In the genomic region with DNA sequence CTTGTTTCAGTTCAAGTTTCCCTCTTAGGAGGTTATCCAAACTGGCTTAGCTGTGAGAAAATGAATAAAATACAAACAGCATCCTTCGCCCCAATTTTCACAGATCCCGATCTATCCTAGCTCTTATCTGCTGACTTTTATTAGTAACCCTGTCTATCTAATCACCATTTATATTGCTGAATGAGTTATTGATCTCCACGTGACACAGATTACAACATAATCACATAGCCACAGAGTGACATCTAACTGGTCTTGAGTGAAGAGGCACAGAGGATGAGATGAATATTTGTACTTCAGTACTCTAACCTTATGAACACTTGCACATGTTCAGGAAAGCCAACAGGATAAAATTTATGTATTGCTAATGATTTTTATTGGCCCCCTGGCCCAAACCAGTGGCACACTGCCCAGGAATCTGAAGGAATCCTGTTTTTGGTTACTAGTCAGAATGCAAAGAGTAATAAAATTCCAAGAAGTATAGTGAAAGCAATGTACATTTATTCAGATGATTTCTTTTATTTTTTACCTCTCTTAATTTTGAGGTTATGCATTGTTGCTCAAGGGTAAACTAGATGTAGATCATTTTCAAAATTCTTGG, we compare ENCODE assay signal across 26 mouse cellular contexts.
DNase-seq lines count a peak whose midpoint lies in the region; ATAC-seq and TF ChIP-seq lines count a peak whose summit lies in the region.
"Had no signal": no experiment of that assay in that cellular context is flagged by ENCODE, and none has a peak within 500 bp of the region (broad histone marks: within the 10 kb centered on the region; RNA-seq: fewer than 3 reads in every experiment).

No protein-coding gene starts in this region.

- no peaks in the 10 kb centered on the region for H3K36me3 ChIP-seq in liver, adult 2 months (ENCODE audit: control insufficient read depth, insufficient read depth, low read length)
- H3K36me3 ChIP-seq in liver, postnatal 0 days (replicated peaks; ENCODE audit: insufficient read depth, low read length), result no peaks in the 10 kb centered on the region
- no peaks in the 10 kb centered on the region for H3K36me3 ChIP-seq in myocyte (ENCODE audit: control insufficient read depth, insufficient read depth)
- H3K36me3 ChIP-seq: embryonic facial prominence, embryonic 13.5 days; forebrain, embryonic 10.5 days; heart, embryonic 10.5 days; heart, embryonic 13.5 days had no signal

- WGBS in liver, adult 2 months, result 61% methylated on average over 3 of the region's 3 CpGs
- WGBS in liver, postnatal 0 days (ENCODE audit: insufficient replicate concordance), result 69% methylated on average over 3 of the region's 3 CpGs

- no peak overlapping the region for H3K4me2 ChIP-seq in liver, postnatal 0 days (ENCODE audit: low read depth, low read length)
- no peak overlapping the region for H3K4me2 ChIP-seq in myocyte (ENCODE audit: low read depth)
- H3K4me2 ChIP-seq: embryonic facial prominence, embryonic 13.5 days; forebrain, embryonic 13.5 days; heart, embryonic 13.5 days; hindbrain, embryonic 14.5 days had no signal

- no peak for TF ChIP-seq CTCF in liver, adult 2 months (IDR thresholded peaks at IDR 0.05; ENCODE audit: low read depth, low read length)
- TF ChIP-seq CTCF in liver, postnatal 0 days (IDR thresholded peaks at IDR 0.05; ENCODE audit: low read depth), result no peak

- H3K27me3 ChIP-seq in liver, adult 2 months (ENCODE audit: control insufficient read depth, insufficient read depth, low read length), result no peaks in the 10 kb centered on the region
- no peaks in the 10 kb centered on the region for H3K27me3 ChIP-seq in liver, postnatal 0 days (ENCODE audit: insufficient read depth, low read length)
- no peaks in the 10 kb centered on the region for H3K27me3 ChIP-seq in myocyte (ENCODE audit: control insufficient read depth, insufficient read depth, insufficient read length)
- H3K27me3 ChIP-seq: embryonic facial prominence, embryonic 13.5 days; forebrain, embryonic 13.5 days; heart, embryonic 13.5 days; Patski had no signal

- no peak overlapping the region for H3ac ChIP-seq in myocyte (ENCODE audit: control insufficient read depth, insufficient read length)

- no peak for ATAC-seq in liver, postnatal 0 days
- no peak for ATAC-seq in cerebellum, adult (ENCODE audit: insufficient number of reproducible peaks, low FRiP score, low TSS enrichment)
- ATAC-seq: forebrain, embryonic 13.5 days; forebrain, embryonic 16.5 days; Patski had no signal

- H3K9me3 ChIP-seq in liver, postnatal 0 days (ENCODE audit: low read length), result no peaks in the 10 kb centered on the region
- H3K9me3 ChIP-seq: embryonic facial prominence, embryonic 13.5 days; forebrain, embryonic 10.5 days; forebrain, embryonic 13.5 days; heart, embryonic 10.5 days; heart, embryonic 13.5 days had no signal

- H3K9ac ChIP-seq in liver, adult 2 months (ENCODE audit: low read depth, low read length), result no peak overlapping the region
- H3K9ac ChIP-seq in liver, postnatal 0 days (replicated peaks), result no peak overlapping the region
- H3K9ac ChIP-seq: embryonic facial prominence, embryonic 13.5 days; forebrain, embryonic 13.5 days; heart, embryonic 13.5 days; hindbrain, embryonic 14.5 days had no signal

- no peak overlapping the region for H3K27ac ChIP-seq in liver, adult 2 months (replicated peaks; ENCODE audit: insufficient read depth, low read depth, low read length)
- no peak overlapping the region for H3K27ac ChIP-seq in liver, postnatal 0 days (ENCODE audit: low read depth)
- H3K27ac ChIP-seq: embryonic facial prominence, embryonic 13.5 days; forebrain, embryonic 10.5 days; forebrain, embryonic 13.5 days; heart, adult 2 months; heart, embryonic 10.5 days; heart, embryonic 13.5 days; hindbrain, embryonic 14.5 days had no signal

- H3K79me2 ChIP-seq in liver, adult 2 months (ENCODE audit: control insufficient read depth, insufficient read depth, low read length), result no peaks in the 10 kb centered on the region
- no peaks in the 10 kb centered on the region for H3K79me2 ChIP-seq in myocyte (ENCODE audit: control insufficient read depth, insufficient read depth)

- peak; percentile 5 for DNase-seq in kidney, postnatal 10 days
- no peak for DNase-seq in kidney, postnatal 14 days
- peak; percentile 50 for DNase-seq in liver, adult 2 months (ENCODE audit: extremely low read depth, low read depth, low spot score)
- no peak for DNase-seq in liver, postnatal 0 days
- peak; percentile 8 for DNase-seq in NIH3T3 (ENCODE audit: low read depth)
- DNase-seq: adrenal gland, postnatal 10 days; adrenal gland, postnatal 36 days; cerebellum, adult 11 months; cerebellum, adult 2 months; cerebellum, adult 9-11 months; cerebellum, postnatal 25 days; gastrocnemius, postnatal 10 days; gastrocnemius, postnatal 36 days; heart, adult 2 months; heart, postnatal 14 days; heart, postnatal 4 days had no signal

- H3K4me3 ChIP-seq in liver, adult 2 months (ENCODE audit: insufficient read depth, low read depth, low read length), result no peak overlapping the region
- no peak overlapping the region for H3K4me3 ChIP-seq in liver, postnatal 0 days (ENCODE audit: low read depth, low read length)
- H3K4me3 ChIP-seq in myocyte, result no peak overlapping the region
- H3K4me3 ChIP-seq: embryonic facial prominence, embryonic 13.5 days; forebrain, embryonic 10.5 days; forebrain, embryonic 13.5 days; heart, adult 2 months; heart, embryonic 10.5 days; heart, embryonic 13.5 days had no signal

- TF ChIP-seq EP300 in liver, postnatal 0 days (IDR thresholded peaks at IDR 0.05; ENCODE audit: low read depth), result no peak

- H3K4me1 ChIP-seq in liver, adult 2 months (ENCODE audit: control insufficient read depth, insufficient read depth, low read length), result no peaks in the 10 kb centered on the region
- no peaks in the 10 kb centered on the region for H3K4me1 ChIP-seq in liver, postnatal 0 days (ENCODE audit: insufficient read depth)
- H3K4me1 ChIP-seq: embryonic facial prominence, embryonic 13.5 days; forebrain, embryonic 10.5 days; forebrain, embryonic 13.5 days; heart, embryonic 10.5 days; heart, embryonic 13.5 days had no signal

- TF ChIP-seq POLR2A in liver, adult 2 months (IDR thresholded peaks at IDR 0.05; ENCODE audit: extremely low read depth, insufficient read depth, low read length), result no peak
- TF ChIP-seq POLR2A in myocyte (IDR thresholded peaks at IDR 0.05; ENCODE audit: insufficient read length, low read depth), result no peak

TF ChIP-seq in myocyte, 11 proteins besides CTCF, POLR2A, EP300 and RAD21:
- TF ChIP-seq USF1 (IDR thresholded peaks at IDR 0.05; ENCODE audit: low read depth), result peak; percentile 57
- TF ChIP-seq MYOG (IDR thresholded peaks at IDR 0.05; ENCODE audit: control insufficient read depth in 1 of 3, insufficient read depth in 1 of 3, insufficient read length in 2 of 3, low read depth in 2 of 3), result no peak

Comparison
In these comparisons a context has a peak if more than half of its experiments do, and no peak if none do; other contexts are left out.
1. DNase-seq: peak in kidney, postnatal 10 days (single experiment), liver, adult 2 months (single experiment) and NIH3T3 (single experiment); none in kidney, postnatal 14 days (single experiment) and liver, postnatal 0 days (single experiment).